Mouse (Mus musculus): ENCODE results near the gene Tacc2. TPM values are rescaled to one million over a fixed set of nuclear protein-coding genes. Genes with fewer than 3 reads are reported as not detected.

Gene Tacc2
- polyA plus RNA-seq, 1 experiment from 2014 or later, result 43.8 TPM

DNA sequence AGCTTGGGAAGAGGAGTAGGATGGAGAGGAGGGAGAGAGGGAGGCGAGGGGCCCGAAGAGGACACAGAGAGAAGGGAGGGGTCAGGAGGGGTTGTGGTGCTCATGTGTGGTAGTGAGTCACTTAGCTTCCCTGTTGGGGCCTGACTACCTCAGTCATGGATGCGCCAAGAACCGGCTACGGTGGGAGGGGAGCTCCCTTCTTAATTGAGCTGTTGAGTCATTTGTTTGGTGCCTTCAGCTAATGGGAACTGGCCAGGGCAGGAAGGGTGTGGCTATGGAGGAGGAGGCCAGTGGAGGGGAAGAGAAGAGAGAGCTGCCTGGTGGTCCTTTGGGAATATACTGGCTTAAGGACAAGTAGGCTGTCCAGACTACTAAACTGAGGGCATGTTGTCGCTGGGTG, 94.1 kb downstream of the Tacc2 start:
- ATAC-seq (ENCODE audit: insufficient number of reproducible peaks, insufficient read depth, low FRiP score, low TSS enrichment, low read depth), result no peak
- Histone ChIP-seq H3K36me3 (peaks cover 15% of the 10 kb centered on the region; the same call in 1 of the 2 replicates), H3K9ac (no peak overlapping the region), H3K9me3 (0 out of 2 replicates have a peak, but pooled peaks cover 2% of the 10 kb centered on the region), H3K27me3 (no peaks in the 10 kb centered on the region), H3K27ac (peak overlapping the region; percentile 84; the same call in 1 of the 2 replicates), H3K4me3 (no peak overlapping the region), H3K4me1 (peaks cover 51% of the 10 kb centered on the region), H3K4me2 (no peak overlapping the region)
- 76% methylated on average over 6 of the region's 6 CpGs for WGBS

DNA sequence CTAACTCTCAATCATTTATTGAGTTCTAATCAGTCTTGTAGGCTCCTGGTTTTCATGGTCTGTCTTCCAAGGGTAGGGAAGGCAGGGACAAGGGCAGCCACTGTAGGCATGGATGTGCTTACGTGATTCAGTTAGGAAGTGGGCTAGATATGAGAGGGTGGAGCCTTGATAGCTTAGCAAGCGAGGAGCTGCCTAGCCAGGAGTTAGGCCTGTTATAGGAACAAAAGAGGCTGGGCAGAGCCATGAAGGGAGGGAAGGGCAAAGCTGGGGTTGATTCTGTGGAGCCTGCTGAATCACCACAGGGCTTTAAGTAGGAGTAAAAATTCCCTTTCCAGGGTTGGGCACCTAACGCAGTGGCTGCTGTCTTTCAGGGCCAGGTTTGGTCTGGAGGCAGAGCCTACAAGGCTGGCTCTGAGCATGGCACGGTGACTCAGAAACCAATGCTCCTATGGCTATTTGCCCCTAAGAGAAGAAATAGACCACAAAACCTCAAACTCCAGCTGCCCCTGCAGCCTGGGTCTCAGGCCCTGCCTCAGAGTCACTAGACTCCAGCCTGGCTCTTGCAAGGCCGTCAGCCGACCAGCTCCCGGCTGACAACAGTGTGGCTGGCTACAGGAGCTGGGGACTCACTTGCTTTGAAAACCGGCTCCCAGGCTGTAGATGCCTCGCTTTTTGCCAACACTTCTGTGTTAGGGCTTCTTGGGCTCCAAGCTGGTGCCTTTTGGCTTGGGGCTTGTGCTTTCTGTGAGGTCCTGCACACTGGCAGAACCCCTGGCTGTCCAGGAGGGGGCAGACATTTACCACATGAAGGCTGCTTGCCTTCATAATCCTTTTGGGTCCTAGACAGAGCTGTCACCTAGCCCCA, 96.2 kb downstream of the Tacc2 start:
- H3K4me2 ChIP-seq, result no peak overlapping the region
- ATAC-seq (ENCODE audit: insufficient number of reproducible peaks, insufficient read depth, low FRiP score, low TSS enrichment, low read depth), result 0 out of 2 replicates have a peak, but pooled peaks have one; percentile 27
- peaks cover 69% of the 10 kb centered on the region for H3K4me1 ChIP-seq
- H3K9me3 ChIP-seq, result 0 out of 2 replicates have a peak, but pooled peaks cover 4% of the 10 kb centered on the region
- H3K36me3 ChIP-seq, result peaks cover 19% of the 10 kb centered on the region; the same call in 1 of the 2 replicates
- no peak overlapping the region for H3K4me3 ChIP-seq
- 0 out of 2 replicates have a peak overlapping the region, but pooled peaks have one; percentile 22 for H3K9ac ChIP-seq
- no peaks in the 10 kb centered on the region for H3K27me3 ChIP-seq
- WGBS, result 65% methylated on average over 9 of the region's 9 CpGs
- peak overlapping the region; percentile 3; the same call in 1 of the 2 replicates for H3K27ac ChIP-seq

DNA sequence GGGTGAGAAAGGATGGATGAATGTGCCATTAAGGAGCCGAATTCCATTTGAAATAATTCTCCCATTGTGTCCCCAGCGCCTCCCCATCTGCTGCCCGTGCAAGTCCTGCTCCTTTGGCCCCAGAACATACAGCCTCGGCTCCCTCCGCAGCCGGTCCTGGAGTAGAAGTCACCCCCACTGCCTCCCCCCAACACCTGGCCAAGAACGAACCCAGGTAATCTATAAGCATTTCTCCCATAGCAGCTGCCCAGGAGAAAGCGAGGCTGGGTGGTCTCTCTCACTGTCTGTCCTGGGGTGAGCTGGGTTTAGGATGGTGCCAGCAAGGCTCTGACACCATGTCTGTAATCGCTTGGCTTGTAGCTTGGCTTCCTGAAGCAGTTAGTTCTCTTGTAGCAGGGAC, 97.3 kb downstream of the Tacc2 start:
- ATAC-seq (ENCODE audit: insufficient number of reproducible peaks, insufficient read depth, low FRiP score, low TSS enrichment, low read depth), result no peak
- peaks cover 60% of the 10 kb centered on the region for H3K4me1 ChIP-seq
- H3K27me3 ChIP-seq, result no peaks in the 10 kb centered on the region
- H3K36me3 ChIP-seq, result peaks cover 19% of the 10 kb centered on the region; the same call in 1 of the 2 replicates
- H3K27ac ChIP-seq, result no peak overlapping the region
- 66% methylated on average over 9 of the region's 9 CpGs for WGBS
- H3K4me3 ChIP-seq, result no peak overlapping the region
- no peak overlapping the region for H3K4me2 ChIP-seq
- H3K9ac ChIP-seq, result no peak overlapping the region
- 0 out of 2 replicates have a peak, but pooled peaks cover 4% of the 10 kb centered on the region for H3K9me3 ChIP-seq

DNA sequence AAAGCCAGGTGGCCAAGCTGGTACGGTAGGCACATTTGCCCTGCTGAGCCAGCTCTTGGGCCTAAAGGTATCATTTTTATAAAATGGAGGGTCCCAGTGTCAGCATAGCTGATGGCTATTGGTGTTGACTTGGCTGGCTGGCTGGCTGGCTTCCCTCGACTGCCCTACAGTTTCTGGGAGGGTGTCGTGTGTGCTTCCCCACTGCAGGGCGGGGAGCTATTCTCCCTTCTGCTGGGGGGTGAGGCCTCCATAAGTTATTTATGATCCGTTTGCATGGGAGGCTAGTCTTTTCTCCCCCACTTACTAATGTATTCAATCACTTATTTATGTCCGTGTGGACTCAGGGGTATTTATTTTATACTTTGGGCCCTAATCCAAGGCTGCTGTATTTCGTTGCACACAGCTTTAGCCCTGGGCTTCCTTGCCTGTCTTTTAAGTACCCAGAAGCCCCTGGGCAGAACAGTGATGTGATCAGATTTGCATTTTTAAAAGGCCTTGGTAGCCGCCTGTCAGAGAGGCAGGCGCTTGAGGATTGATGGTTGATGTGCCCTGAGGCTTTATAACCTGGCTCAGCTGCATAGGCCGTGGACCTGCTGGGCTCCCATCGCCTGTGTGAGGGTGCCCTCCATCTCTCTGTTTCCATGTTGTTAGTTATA, 99.8 kb downstream of the Tacc2 start:
- H3K4me3 ChIP-seq, result no peak overlapping the region
- WGBS, result 51% methylated on average over 11 of the region's 11 CpGs
- H3K9me3 ChIP-seq, result 0 out of 2 replicates have a peak, but pooled peaks cover 4% of the 10 kb centered on the region
- peaks cover 46% of the 10 kb centered on the region for H3K4me1 ChIP-seq
- no peak overlapping the region for H3K4me2 ChIP-seq
- 0 out of 2 replicates have a peak overlapping the region, but pooled peaks have one; percentile 1 for H3K9ac ChIP-seq
- no peaks in the 10 kb centered on the region for H3K27me3 ChIP-seq
- H3K36me3 ChIP-seq, result peaks cover 19% of the 10 kb centered on the region; the same call in 1 of the 2 replicates
- ATAC-seq (ENCODE audit: insufficient number of reproducible peaks, insufficient read depth, low FRiP score, low TSS enrichment, low read depth), result no peak
- H3K27ac ChIP-seq, result peak overlapping the region; percentile 39; the same call in 1 of the 2 replicates

DNA sequence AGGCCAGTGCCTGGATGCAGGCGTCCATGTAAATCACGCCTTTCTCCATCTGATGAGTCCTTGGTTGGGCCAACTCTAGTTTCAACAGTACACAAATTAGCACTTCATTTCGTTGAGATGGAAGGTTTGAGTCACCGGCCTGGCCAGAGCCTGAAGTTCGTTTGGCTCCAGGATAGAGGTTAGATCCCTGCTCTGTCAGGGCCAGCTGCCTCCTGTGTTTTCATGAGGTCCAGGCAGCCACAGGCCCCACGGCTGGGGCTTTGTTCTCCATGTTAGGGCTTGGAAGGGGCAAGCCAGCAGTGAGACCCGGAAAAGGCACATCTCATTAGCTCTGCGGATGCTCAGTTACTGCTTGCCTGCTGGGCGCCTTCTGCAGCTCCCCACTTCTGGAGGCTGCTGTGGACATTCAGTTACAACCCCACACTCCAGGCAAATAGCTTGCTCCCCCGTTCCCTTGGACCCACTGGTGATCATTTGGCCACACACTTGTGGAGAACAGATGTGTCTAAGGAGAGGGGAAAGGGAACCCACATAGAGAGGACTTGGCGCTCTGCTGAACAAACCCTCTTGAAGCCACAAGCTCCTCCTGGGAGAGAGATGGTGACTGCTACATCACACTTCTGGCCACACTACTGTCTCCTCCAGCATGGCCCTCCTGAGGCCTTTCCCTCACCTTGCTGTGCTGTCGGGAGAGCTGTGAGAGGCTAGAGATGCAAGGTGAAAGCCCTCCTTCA, 100.5 kb downstream of the Tacc2 start:
- peaks cover 19% of the 10 kb centered on the region; the same call in 1 of the 2 replicates for H3K36me3 ChIP-seq
- no peak overlapping the region for H3K4me2 ChIP-seq
- no peak overlapping the region for H3K4me3 ChIP-seq
- H3K9me3 ChIP-seq, result 0 out of 2 replicates have a peak, but pooled peaks cover 4% of the 10 kb centered on the region
- H3K4me1 ChIP-seq, result peaks cover 44% of the 10 kb centered on the region
- no peak for ATAC-seq (ENCODE audit: insufficient number of reproducible peaks, insufficient read depth, low FRiP score, low TSS enrichment, low read depth)
- WGBS, result 81% methylated on average over 12 of the region's 12 CpGs
- no peak overlapping the region for H3K9ac ChIP-seq
- H3K27me3 ChIP-seq, result no peaks in the 10 kb centered on the region
- peak overlapping the region; percentile 39 for H3K27ac ChIP-seq

DNA sequence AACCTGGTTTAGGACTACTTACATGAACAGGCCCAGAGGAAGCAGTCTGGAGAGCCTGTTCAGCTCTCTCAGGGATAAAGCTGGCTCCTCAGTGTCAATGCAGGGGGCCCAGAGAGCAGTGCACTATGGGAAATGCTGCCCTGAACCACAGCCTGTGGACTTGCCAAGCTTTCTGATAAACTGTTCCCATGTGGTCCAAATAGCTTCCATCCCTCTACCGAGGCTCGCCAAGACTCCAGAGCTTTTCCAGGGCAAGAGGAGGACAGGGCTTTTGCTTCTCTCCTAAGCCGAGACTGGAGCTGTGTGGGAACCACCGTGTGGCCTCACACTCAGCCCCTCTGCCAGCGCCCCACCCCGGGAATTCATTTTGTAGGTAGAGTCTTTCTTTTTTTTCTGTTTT, 101.2 kb downstream of the Tacc2 start:
- no peak overlapping the region for H3K4me3 ChIP-seq
- no peak overlapping the region for H3K9ac ChIP-seq
- no peak overlapping the region for H3K4me2 ChIP-seq
- WGBS, result 75% methylated on average over 6 of the region's 6 CpGs
- H3K4me1 ChIP-seq, result peaks cover 40% of the 10 kb centered on the region
- ATAC-seq (ENCODE audit: insufficient number of reproducible peaks, insufficient read depth, low FRiP score, low TSS enrichment, low read depth), result no peak
- H3K27me3 ChIP-seq, result no peaks in the 10 kb centered on the region
- peaks cover 19% of the 10 kb centered on the region; the same call in 1 of the 2 replicates for H3K36me3 ChIP-seq
- 0 out of 2 replicates have a peak, but pooled peaks cover 4% of the 10 kb centered on the region for H3K9me3 ChIP-seq
- H3K27ac ChIP-seq, result peak overlapping the region; percentile 39; the same call in 1 of the 2 replicates

DNA sequence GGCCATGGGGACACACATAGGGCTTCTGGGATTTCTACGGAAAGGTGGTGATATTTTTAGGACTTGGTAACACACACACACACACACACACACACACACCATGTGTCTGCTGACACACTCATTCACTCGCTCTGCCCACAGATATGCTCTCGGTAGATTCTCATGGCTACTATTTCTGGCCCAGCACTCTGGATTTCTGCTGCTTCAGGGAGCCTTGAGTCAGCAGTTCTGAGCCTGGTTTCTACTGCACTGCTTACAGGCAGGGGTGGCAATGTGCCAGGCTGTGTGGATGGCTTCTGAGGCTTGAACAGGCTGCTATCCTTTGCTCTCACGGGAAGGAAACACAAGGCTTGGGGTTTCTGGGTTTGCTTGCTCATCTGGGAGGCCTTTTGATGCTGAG, 104.6 kb downstream of the Tacc2 start:
- H3K27ac ChIP-seq, result 0 out of 2 replicates have a peak overlapping the region, but pooled peaks have one; percentile 44

DNA sequence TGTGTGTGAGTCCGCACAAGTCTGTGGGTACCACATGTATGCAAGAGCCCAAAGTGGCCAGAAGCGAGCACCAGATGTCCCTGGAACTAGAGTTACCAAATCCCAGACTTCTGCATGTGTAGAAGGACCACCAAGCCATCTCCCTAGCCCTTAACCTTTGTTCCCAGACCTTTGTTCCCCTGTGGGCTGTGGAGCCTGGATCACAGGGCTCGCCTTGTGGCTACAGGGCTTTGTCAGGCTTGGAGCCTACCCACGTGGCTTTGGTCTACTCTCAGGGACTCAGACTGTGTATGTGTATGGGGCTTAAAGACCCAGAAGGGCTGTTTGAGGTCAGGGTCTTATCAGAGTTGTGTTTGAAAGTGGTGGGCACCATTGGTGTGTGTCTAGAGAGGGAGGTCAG, 111.4 kb downstream of the Tacc2 start:
- H3K27ac ChIP-seq, result no peak overlapping the region
- no peak for ATAC-seq (ENCODE audit: insufficient number of reproducible peaks, insufficient read depth, low FRiP score, low TSS enrichment, low read depth)
- WGBS, result 85% methylated on average over 4 of the region's 4 CpGs
- no peaks in the 10 kb centered on the region for H3K27me3 ChIP-seq
- H3K4me3 ChIP-seq, result no peak overlapping the region
- no peak overlapping the region for H3K9ac ChIP-seq
- no peak overlapping the region for H3K4me2 ChIP-seq
- peaks cover 39% of the 10 kb centered on the region for H3K4me1 ChIP-seq
- H3K36me3 ChIP-seq, result no peaks in the 10 kb centered on the region
- H3K9me3 ChIP-seq, result no peaks in the 10 kb centered on the region

More for the DNA sequence above, 104.6 kb downstream of the Tacc2 start:
- no peaks in the 10 kb centered on the region for H3K9me3 ChIP-seq
- H3K36me3 ChIP-seq, result no peaks in the 10 kb centered on the region
- no peak overlapping the region for H3K4me3 ChIP-seq
- no peak overlapping the region for H3K4me2 ChIP-seq
- no peak for ATAC-seq (ENCODE audit: insufficient number of reproducible peaks, insufficient read depth, low FRiP score, low TSS enrichment, low read depth)
- peaks cover 31% of the 10 kb centered on the region for H3K4me1 ChIP-seq
- H3K27me3 ChIP-seq, result no peaks in the 10 kb centered on the region
- peak overlapping the region; percentile 6; the same call in 1 of the 2 replicates for H3K9ac ChIP-seq
- 58% methylated on average over 4 of the region's 4 CpGs for WGBS

DNA sequence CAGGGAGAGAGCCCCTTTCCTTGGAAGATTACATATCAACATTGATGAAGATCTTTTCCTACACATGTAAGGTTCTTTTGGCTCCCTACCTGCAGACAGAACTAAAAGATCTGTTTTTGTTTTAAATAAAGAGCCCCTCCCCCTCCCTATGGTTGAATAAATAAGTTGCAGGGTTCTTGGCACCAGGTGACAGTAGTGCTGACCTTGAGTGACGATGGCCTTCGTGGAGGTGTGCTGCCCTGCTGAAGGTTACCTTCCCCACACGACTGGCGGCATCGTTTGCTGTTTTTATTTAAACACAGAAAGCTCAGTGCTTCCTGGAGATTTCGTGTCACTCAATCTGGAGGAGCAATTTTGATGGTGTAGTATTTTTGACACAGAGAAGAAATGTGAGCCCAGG, 113.6 kb downstream of the Tacc2 start:
- H3K4me2 ChIP-seq, result no peak overlapping the region
- peaks cover 62% of the 10 kb centered on the region for H3K4me1 ChIP-seq
- 43% methylated on average over 6 of the region's 6 CpGs for WGBS

DNA sequence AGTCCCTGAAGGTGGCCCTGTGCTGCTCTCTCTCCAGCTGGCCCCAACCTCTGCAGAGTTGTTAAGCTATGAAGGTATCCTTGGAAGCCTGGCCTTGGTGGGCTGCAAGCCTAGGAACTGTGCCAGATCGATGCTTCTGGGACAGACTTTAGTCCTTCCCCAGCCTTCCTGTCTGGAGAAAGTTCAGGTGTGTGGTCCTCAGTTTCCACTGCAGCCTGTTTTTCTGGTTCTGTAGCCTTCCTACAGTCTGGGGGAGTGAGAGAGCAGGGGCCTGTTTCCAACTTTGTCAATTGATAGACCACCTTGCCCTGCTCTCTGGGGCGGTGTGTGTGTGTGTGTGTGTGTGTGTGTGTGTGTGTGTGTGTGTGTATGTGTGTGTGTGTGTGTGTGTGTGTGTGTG, 114.7 kb downstream of the Tacc2 start:
- H3K27ac ChIP-seq, result peak overlapping the region; percentile 99
- H3K4me2 ChIP-seq, result peak overlapping the region; percentile 89
- peaks cover under 1% of the 10 kb centered on the region; the same call in 1 of the 2 replicates for H3K36me3 ChIP-seq
- WGBS, result 33% methylated on average over 2 of the region's 2 CpGs
- H3K9ac ChIP-seq, result peak overlapping the region; percentile 94
- H3K27me3 ChIP-seq, result no peaks in the 10 kb centered on the region
- peaks cover 71% of the 10 kb centered on the region for H3K4me1 ChIP-seq
- H3K4me3 ChIP-seq, result peak overlapping the region; percentile 71
- H3K9me3 ChIP-seq, result no peaks in the 10 kb centered on the region
- no peak for ATAC-seq (ENCODE audit: insufficient number of reproducible peaks, insufficient read depth, low FRiP score, low TSS enrichment, low read depth)

More for the DNA sequence above, 113.6 kb downstream of the Tacc2 start:
- H3K27me3 ChIP-seq, result no peaks in the 10 kb centered on the region
- no peak for ATAC-seq (ENCODE audit: insufficient number of reproducible peaks, insufficient read depth, low FRiP score, low TSS enrichment, low read depth)
- H3K9me3 ChIP-seq, result no peaks in the 10 kb centered on the region
- H3K27ac ChIP-seq, result peak overlapping the region; percentile 99; the same call in 1 of the 2 replicates
- no peaks in the 10 kb centered on the region for H3K36me3 ChIP-seq
- H3K9ac ChIP-seq, result no peak overlapping the region
- H3K4me3 ChIP-seq, result no peak overlapping the region
